Mouse (Mus musculus) left cerebral cortex, adult 9 months (tissue): Measurements from ENCODE around the gene Wdr91.

Experiments used
- DNase-seq, 2 experiments: peaks; one replicate each; pipeline ENCODE4 v3.0.0; 2022; ENCODE audit warnings: low spot score in 2 of 2

The Wdr91 gene

GRCm38 (mm10) chr6:34910371-34911219 is at the start of gene Wdr91:
TSS of gene Wdr91 (minus strand) at chr6:34910876.
- DNase-seq, result peak; percentile 69 to 88

DNA sequence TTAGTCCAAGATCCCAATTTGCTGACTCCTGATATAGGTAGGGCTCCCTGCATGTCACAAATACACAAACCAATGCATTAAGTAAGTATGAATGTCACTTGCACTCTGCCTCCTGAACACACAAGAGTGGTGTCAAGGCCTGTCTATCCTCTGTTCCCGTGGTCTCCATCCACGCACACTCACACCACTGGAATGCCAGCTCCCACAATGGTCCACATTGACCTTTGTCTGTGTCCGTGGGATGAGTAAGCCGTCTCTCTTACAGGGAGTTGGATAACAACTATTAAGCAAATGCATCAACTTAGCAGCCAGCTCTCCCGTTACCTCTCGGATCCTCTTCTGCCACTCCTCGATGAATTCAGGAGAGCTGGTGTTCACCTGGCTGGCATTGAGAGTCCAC is 48.5 kb upstream of the Wdr91 start:
- DNase-seq, result no peak

- DNase-seq, result no peak
Measured at GRCm38 (mm10) chr6:34955862-34956241, 45.2 kb upstream of the Wdr91 start.

DNA sequence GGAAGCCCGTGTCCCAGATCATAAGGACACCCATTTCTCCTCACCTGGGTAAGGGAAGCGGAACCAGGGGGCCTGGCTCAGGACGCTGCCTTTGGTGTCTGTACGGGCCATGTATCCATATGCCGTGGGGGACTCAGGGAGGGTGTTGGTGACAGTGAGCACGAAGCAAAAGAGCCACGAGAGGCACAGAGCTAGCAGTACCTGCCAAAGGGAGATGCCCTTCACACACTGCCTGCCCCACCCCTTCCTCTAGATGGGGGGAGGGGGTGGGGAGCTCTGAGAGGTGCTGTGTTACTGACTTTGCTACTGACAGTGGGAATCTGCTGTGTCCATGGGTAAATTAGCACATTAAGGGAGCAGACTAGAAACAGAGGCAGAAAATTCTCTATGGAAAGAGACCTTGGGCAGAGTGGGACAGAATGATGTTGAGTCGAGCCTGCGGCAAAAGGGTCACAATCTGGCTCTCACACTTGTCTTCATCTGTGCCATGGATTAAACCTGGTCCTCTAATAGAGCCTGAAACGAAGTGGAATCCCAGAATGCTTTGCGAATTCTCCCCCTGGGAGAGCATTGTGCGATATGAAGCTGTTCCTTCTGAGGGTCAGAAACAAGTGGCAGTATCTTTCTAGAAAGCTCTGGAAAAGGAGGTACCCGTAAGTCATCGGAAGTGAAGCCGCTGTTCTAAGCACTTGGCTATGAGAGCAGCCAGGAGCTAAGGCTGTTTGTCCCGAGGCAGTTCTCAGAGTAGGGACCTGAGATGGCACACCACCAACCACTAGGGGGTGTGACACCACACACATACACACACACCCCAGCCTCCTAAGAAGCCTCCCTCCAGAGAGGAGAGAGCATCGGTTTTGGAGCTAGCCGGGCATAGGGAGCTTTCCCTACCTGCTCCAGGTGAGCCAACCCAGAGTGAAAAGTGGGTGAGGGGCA is 44.5 kb upstream of the Wdr91 start:
- DNase-seq, result no peak

DNA sequence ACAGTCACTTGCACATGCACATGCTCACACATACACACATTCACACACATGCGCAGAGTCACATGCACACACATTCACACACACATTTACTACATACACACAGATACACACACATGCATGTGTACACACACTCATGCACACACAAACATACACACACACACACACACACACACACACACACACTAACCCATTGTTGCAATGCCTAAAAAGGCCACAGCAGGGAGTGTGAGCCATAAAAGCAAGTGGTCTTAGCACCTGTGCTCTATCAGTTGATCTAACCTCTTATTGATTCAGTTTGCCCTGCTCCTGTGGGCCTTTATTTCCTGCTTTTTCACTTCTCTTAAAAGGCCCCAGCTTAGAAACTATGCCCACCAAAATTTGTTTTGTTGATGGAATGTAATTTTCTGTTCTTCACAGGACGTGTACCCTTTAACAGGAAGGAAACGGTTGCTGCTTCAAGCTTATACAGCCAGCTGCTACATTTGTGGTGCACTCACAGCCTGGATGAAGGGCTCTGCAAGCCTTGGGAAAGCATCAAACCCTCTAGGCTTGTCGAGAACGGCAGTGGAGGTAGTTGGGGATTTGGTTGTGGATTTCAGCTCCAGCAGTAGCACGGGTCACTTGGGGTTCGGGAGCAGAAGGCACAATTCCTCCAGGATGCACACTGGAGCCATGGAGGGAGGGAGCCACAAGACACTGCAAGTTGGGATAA is 41.4 kb upstream of the Wdr91 start:
- no peak for DNase-seq

GRCm38 (mm10) chr6:34951518-34951917 is 40.8 kb upstream of the Wdr91 start:
- no peak for DNase-seq

DNA sequence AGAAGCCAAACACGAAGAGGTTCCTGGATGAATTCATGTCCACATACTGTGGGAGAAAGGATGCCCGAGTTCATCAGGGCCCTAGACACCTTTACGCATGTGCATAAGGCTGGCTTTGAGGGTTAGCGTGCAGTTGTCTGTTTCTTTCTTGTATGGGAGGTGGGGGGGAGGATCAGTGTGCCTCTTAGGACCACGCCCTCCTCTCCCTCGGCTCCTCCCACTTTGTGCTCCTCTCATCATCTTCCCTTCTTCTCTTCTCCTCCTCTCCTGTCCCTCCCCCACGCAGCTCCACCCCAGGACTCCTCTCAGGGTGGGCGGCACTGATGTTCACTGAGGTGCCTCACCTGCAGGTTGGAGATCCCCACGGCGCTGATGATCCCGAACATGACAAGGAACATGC is 37.8 kb upstream of the Wdr91 start:
- peak in 1 of 2 experiments; percentile 10 for DNase-seq

DNA sequence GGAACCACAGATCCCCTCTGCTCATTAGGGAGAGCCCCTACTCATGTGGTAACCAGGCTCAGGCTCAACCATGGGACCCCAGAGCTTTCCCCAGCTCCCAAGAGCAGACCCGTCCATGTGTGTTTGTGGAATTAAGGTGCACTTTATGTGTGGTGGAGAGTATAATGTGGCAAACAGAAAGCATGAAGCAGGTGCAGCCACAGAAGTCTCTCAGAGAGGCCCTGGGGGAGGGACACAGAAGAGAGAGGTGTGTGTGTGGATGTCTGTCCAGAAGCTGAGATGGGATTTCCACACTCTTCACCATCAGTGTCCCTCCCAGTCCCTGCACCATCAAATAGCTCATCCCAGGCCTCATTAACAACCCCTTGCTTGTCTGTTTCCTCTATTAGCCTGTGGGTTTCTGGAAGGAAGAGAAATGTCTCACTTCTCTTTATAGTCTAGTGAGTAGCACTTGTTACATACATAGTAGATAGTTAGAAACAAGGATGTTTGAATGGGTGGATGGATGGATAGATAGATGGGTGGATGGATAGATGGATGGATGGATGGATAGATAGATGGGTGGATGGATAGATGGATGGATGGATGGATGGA is 35.9 kb upstream of the Wdr91 start:
- no peak for DNase-seq

DNA sequence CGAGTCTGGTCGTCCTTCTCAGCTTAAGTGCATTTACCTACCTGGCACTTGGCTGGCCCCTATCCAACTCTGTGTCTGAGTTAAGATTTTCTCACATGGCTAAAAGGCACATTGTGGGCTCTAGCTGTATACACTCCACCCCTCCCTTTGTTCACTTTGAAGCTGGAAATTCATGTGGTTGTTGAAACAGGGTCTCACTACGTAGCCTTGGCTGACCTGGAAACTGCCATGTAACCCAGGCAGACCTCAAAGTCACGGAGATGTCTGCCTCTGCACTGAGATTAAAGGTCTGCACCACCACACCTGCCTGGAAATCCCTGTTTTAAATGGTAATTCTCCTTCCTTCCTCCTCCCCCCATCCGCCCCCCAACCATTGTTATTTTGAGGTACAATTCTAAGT is 32.8 kb upstream of the Wdr91 start:
- no peak for DNase-seq

DNA sequence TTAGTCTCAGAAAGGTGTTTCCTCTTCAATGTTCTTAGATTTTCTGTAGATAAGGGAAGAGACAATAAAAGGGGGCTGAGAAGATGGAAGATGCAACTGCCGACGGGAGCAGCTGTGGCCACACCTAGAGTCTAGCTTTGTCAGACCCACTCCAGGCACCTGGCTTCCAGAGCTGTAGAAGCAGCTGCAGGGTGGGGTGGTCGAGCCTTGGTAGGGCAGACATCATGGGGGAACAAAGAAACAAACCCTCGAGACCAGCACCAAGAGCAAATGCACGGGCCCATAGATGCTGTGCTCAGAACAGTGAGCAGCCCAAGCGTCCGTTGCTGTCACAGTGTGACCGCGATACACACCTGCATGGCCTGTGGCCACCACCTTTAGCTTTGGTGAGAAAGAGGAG is 31.8 kb upstream of the Wdr91 start:
- no peak for DNase-seq

- DNase-seq, result no peak
Measured at GRCm38 (mm10) chr6:34941496-34941895, 30.8 kb upstream of the Wdr91 start.

DNA sequence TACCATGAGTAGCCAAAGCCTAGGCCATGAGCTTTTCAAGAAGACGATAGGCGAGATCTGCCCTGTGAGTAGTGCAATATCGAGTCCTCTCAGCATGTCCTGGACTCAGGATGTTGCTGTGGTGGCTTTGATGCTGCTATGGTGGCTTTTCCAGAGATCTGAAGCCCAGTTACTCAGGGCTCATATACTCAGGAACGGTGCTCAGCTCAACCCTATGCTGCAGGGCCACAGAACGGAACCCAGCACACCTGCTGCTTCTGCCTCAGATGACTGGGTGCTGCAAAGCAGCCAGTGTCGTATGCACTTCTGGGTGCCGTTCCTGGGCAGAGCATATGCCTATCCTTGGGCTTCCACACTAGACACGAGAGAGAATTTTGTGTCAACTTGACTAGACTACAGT is 28.8 kb upstream of the Wdr91 start:
- no peak for DNase-seq

GRCm38 (mm10) chr6:34938929-34939325 is 28.3 kb upstream of the Wdr91 start:
- no peak for DNase-seq

DNA sequence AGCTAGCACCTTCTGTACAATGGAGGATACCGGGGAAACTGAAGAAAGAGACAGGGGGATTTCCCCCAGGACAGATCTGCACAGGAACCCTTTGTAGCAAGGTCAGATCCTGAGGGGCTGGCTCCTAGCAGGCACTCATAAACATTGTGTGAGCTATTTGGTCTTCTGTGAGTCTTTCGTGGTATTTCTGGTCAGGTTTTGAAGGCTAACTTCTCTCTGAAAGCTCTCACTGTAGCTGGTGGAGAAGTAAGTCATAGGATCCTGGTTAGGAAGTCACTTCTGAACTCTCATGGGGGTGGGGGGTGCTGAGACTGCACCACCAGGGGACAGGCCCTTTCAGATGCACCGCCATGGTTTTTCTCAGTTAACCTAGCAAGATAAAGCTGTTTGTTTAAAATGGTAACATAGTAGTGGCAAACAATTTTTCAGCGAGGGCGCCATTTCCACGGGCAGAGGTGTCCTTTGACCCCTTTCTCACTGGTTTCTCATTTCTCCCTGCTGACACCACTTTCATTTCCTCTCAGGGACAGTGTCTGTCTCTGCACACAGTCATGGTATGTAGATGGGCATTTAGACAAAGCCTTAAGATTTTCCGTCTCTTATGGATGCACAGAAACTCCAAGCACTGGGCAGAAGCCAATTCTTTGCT is 27.7 kb upstream of the Wdr91 start:
- no peak for DNase-seq

GRCm38 (mm10) chr6:34936743-34937142 is 26.1 kb upstream of the Wdr91 start:
- no peak for DNase-seq

GRCm38 (mm10) chr6:34932633-34933032 is 22.0 kb upstream of the Wdr91 start:
- DNase-seq, result no peak

DNA sequence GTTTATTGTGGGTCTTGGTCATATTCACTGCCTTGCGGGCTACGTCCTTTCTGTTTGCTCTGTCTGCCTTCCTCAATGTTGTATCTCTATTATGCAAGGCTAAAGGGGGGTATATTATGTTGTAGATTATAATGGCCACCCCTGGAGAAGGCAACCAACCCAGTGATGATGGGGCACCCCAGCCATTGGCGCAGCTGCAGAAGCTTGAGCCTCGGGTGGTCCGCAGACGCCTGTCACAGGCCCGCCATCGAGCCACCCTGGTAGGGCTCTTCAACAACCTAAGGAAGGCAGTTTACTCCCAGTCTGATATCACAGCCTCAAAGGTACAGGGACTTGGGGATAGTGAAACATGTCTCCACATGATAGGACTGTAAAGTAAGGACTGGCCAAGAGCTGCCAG is 16.9 kb upstream of the Wdr91 start:
- no peak for DNase-seq

DNA sequence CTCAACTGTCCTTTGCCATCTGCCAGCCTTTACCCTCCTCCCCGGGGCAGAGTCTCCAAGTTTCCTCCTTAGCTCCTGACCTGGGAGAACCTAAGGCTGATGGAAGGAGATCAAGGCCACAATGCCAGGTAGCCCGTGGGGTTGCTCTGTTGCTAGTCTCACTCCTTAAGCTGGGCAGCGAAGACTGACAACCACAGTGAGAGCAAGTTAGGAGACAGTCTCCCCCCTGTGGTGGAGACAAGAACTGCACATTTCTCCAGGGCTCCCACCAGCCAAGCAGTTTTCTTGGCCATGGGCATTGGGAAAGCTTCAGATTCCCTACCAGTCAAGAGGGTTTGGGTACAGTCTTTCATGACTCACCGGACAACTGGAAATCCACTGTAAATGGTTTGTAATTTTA is 16.5 kb upstream of the Wdr91 start:
- peak in 1 of 2 experiments; percentile 75 for DNase-seq

GRCm38 (mm10) chr6:34921941-34922340 is 11.3 kb upstream of the Wdr91 start:
- DNase-seq, result no peak

DNA sequence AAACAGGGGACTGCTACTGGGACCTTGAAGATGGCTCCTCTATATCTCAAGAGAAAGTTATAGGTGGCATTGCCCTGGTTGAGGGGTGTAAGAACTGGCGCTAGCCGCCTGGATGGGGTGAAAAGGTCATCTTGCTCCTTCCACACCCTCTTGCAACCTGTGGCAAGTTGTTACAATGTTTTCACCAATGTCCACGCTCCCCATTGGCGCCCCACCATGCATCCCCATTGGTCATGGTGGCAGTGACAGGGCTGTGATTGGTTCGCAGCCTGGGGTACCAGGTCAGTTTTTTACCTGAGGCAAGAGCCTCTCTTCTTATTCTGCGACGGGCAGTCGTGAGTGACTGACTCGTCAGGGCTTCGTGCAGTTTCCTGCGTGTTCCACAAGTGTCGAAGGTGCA is 10.0 kb upstream of the Wdr91 start:
- no peak for DNase-seq

- no peak for DNase-seq
Measured at GRCm38 (mm10) chr6:34919956-34920355, 9.3 kb upstream of the Wdr91 start, which contains the start of gene Stra8. TSS of gene Stra8 (plus strand) at chr6:34920163.
